Mouse (Mus musculus): ENCODE measurements around the gene Zc2hc1c. TPM values are rescaled to one million over a fixed set of nuclear protein-coding genes. Genes with fewer than 3 reads are reported as not detected.
A peak's percentile ranks its signal among the peaks of the same experiment; 100 is the strongest.

The Zc2hc1c gene
- total and polyA plus RNA-seq, 2 experiments: 0.48 to 0.92 TPM

DNA sequence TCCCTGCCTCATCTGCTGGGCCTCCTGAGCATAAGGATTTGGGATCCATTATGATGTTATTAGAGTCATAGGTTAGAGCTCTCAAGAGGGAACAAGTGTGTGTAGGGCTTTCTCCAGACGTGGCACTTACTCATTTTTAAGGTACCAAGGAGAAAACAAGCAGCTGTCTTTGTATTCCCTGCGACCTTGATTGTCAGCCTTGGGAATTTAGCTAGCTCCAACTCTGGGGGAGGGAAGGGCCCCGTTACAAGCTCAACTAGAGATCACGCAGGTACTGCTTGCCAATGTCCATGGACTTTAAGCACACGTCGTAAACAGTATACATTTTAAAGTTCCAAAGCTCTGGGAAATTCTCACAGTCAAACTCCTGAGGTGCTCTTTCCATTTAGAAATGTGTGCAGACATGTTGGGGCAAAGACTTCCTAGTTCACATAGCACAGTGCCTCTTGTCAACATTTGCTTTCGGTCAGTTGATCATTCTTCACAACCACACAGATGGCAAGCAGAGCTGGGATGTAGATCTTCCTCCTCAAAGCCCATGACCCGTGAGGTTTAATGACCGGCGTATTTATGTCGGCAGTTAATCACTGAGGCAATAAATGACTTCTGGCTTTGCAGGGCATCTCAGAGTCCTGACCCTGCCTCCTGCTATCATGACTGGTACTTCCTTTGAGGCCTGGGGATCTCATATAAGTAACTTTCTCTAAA, 9.9 kb downstream of the Zc2hc1c start:
- Histone ChIP-seq H3K4me3 (ENCODE audit: insufficient read depth, low read depth, low read length) (no peak overlapping the region), H3K79me2 (ENCODE audit: control insufficient read depth, insufficient read depth, low read length) (no peaks in the 10 kb centered on the region), H3K36me3 (ENCODE audit: control insufficient read depth, insufficient read depth, low read length) (peaks cover 22% of the 10 kb centered on the region), H3K27me3 (ENCODE audit: control insufficient read depth, insufficient read depth, low read length) (no peaks in the 10 kb centered on the region), H3K27ac (replicated peaks; ENCODE audit: insufficient read depth, low read depth, low read length) (no peak overlapping the region), H3K4me1 (ENCODE audit: control insufficient read depth, insufficient read depth, low read length) (peaks cover 10% of the 10 kb centered on the region), H3K9ac (ENCODE audit: low read depth, low read length) (no peak overlapping the region)
- TF ChIP-seq CTCF (IDR thresholded peaks at IDR 0.05; ENCODE audit: low read depth, low read length) (no peak), POLR2A (IDR thresholded peaks at IDR 0.05; ENCODE audit: extremely low read depth, insufficient read depth, low read length) (no peak)
- no peak for DNase-seq (ENCODE audit: extremely low read depth, low read depth, low spot score)
- WGBS: 83% methylated on average over 11 of the region's 11 CpGs

DNA sequence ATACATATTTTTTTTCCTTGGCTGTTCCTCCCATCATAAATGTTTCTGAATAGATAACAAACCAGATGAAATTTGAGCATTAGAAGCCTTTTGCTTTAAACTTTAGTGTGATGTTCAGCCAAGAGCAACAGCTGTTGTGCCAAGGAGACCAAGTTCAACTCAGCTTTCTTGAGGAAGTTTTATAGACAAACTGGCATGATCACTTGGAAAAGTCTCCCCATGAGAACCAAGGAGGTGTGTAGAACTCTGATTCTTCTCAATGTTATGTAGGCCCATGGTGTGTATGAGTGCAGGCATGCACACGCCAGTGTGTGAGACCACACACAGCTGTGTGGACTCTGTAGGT, 10.4 kb downstream of the Zc2hc1c start:
- Histone ChIP-seq H3K4me3 (ENCODE audit: insufficient read depth, low read depth, low read length) (no peak overlapping the region), H3K4me1 (ENCODE audit: control insufficient read depth, insufficient read depth, low read length) (peaks cover 10% of the 10 kb centered on the region), H3K79me2 (ENCODE audit: control insufficient read depth, insufficient read depth, low read length) (no peaks in the 10 kb centered on the region), H3K27me3 (ENCODE audit: control insufficient read depth, insufficient read depth, low read length) (no peaks in the 10 kb centered on the region), H3K36me3 (ENCODE audit: control insufficient read depth, insufficient read depth, low read length) (peaks cover 22% of the 10 kb centered on the region), H3K27ac (replicated peaks; ENCODE audit: insufficient read depth, low read depth, low read length) (peak overlapping the region; percentile 55; the same call in 1 of the 2 replicates), H3K9ac (ENCODE audit: low read depth, low read length) (no peak overlapping the region)
- TF ChIP-seq CTCF (IDR thresholded peaks at IDR 0.05; ENCODE audit: low read depth, low read length) (no peak), POLR2A (IDR thresholded peaks at IDR 0.05; ENCODE audit: extremely low read depth, insufficient read depth, low read length) (no peak)
- no peak for DNase-seq (ENCODE audit: extremely low read depth, low read depth, low spot score)
- WGBS: 46% methylated on average over 1 of the region's 1 CpGs

DNA sequence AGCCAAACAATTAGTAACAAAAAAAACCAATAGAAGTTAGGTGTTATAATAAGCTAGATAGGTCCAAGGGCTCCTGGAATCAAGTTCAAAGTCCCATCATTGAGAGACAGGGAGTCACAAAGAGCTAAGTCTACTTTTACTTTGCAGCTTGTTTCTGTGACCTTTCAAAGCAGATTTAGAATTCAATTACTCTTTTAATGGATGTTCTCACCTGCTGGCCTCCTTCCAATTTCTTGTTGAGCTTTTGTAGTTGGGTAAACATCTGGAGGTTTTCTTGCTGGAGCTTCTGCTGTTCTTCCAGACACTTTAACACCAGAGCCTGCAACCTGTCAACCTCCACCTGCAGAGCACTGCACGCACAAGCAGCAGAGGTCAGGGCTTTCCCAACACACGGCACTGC, 14.9 kb downstream of the Zc2hc1c start:
- no peak overlapping the region for H3K4me3 ChIP-seq (ENCODE audit: insufficient read depth, low read depth, low read length)
- DNase-seq (ENCODE audit: extremely low read depth, low read depth, low spot score): peak; percentile 84
- TF ChIP-seq POLR2A (IDR thresholded peaks at IDR 0.05; ENCODE audit: extremely low read depth, insufficient read depth, low read length) (no peak), CTCF (IDR thresholded peaks at IDR 0.05; ENCODE audit: low read depth, low read length) (no peak)

DNA sequence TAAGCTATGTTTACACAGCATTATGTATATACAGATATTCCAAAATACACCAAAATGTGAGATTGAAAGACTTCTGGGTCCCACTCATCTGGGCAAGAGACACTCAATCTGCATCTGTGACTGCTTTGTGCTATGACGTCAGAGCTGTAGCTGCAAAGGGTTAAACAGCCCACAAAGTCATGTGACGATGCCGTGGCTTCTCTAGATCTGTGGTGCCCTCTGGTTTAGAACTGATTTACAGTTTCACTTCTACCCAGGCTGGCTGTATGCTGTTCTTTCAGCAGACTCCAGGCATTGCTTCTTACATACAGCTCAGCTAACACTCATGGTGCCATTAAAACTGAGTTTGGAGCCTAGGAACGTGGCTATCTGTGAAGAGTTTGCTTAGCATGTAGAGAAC, 16.3 kb downstream of the Zc2hc1c start:
- H3K4me3 ChIP-seq (ENCODE audit: insufficient read depth, low read depth, low read length): no peak overlapping the region
- H3K79me2 ChIP-seq (ENCODE audit: control insufficient read depth, insufficient read depth, low read length): no peaks in the 10 kb centered on the region
- peak; percentile 38 for DNase-seq (ENCODE audit: extremely low read depth, low read depth, low spot score)
- H3K27me3 ChIP-seq (ENCODE audit: control insufficient read depth, insufficient read depth, low read length): no peaks in the 10 kb centered on the region
- H3K27ac ChIP-seq (replicated peaks; ENCODE audit: insufficient read depth, low read depth, low read length): no peak overlapping the region
- no peak overlapping the region for H3K9ac ChIP-seq (ENCODE audit: low read depth, low read length)
- peaks cover 44% of the 10 kb centered on the region for H3K36me3 ChIP-seq (ENCODE audit: control insufficient read depth, insufficient read depth, low read length)
- WGBS: 62% methylated on average over 4 of the region's 4 CpGs
- TF ChIP-seq CTCF (IDR thresholded peaks at IDR 0.05; ENCODE audit: low read depth, low read length) (no peak), POLR2A (IDR thresholded peaks at IDR 0.05; ENCODE audit: extremely low read depth, insufficient read depth, low read length) (no peak)
- H3K4me1 ChIP-seq (ENCODE audit: control insufficient read depth, insufficient read depth, low read length): peaks cover 5% of the 10 kb centered on the region

More for the DNA sequence above, 14.9 kb downstream of the Zc2hc1c start:
- H3K9ac ChIP-seq (ENCODE audit: low read depth, low read length): no peak overlapping the region
- WGBS: 25% methylated on average over 2 of the region's 2 CpGs
- no peaks in the 10 kb centered on the region for H3K79me2 ChIP-seq (ENCODE audit: control insufficient read depth, insufficient read depth, low read length)
- peaks cover 37% of the 10 kb centered on the region for H3K36me3 ChIP-seq (ENCODE audit: control insufficient read depth, insufficient read depth, low read length)
- no peaks in the 10 kb centered on the region for H3K27me3 ChIP-seq (ENCODE audit: control insufficient read depth, insufficient read depth, low read length)
- peaks cover 12% of the 10 kb centered on the region for H3K4me1 ChIP-seq (ENCODE audit: control insufficient read depth, insufficient read depth, low read length)
- H3K27ac ChIP-seq (replicated peaks; ENCODE audit: insufficient read depth, low read depth, low read length): peak overlapping the region; percentile 14; the same call in 1 of the 2 replicates

DNA sequence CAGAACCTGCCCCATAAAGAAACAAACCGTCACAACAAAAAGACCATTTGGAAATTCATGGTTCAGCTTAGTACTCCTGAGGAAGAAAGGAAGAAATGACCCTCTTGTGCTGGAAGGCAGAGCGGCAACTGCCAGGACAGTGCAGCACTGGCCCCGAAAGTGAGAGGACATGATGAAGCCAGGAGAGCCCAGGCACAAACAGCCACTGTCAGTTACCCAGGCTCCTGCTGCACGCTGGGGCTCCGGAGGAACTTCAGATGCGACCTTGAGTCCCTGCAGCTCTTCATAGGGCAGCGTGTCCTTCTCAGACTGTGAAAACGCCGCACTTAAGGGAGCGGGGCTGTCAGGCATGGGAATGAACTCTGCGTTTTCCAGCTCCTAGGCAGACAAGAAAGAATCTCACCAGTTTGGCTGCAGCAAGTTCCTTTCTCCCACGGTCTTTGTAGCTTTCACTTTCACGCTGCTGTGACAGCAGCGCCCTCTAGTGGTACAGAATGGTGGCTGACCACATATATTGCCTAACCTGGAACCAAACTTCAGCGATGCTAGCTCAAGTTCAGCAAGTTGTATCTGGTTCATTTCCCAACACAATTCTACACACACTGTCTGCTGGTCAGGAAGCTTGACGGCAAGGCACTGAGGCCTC, 17.0 kb downstream of the Zc2hc1c start:
- Histone ChIP-seq H3K36me3 (ENCODE audit: control insufficient read depth, insufficient read depth, low read length) (peaks cover 47% of the 10 kb centered on the region), H3K27me3 (ENCODE audit: control insufficient read depth, insufficient read depth, low read length) (no peaks in the 10 kb centered on the region), H3K4me1 (ENCODE audit: control insufficient read depth, insufficient read depth, low read length) (peaks cover 3% of the 10 kb centered on the region), H3K27ac (replicated peaks; ENCODE audit: insufficient read depth, low read depth, low read length) (peak overlapping the region; percentile 20), H3K9ac (ENCODE audit: low read depth, low read length) (peak overlapping the region; percentile 50), H3K79me2 (ENCODE audit: control insufficient read depth, insufficient read depth, low read length) (no peaks in the 10 kb centered on the region), H3K4me3 (ENCODE audit: insufficient read depth, low read depth, low read length) (peak overlapping the region; percentile 31)
- no peak for TF ChIP-seq POLR2A (IDR thresholded peaks at IDR 0.05; ENCODE audit: extremely low read depth, insufficient read depth, low read length)
- TF ChIP-seq CTCF (IDR thresholded peaks at IDR 0.05; ENCODE audit: low read depth, low read length): peak; percentile 79
- WGBS: 32% methylated on average over 16 of the region's 16 CpGs
- peak; percentile 74 for DNase-seq (ENCODE audit: extremely low read depth, low read depth, low spot score)

DNA sequence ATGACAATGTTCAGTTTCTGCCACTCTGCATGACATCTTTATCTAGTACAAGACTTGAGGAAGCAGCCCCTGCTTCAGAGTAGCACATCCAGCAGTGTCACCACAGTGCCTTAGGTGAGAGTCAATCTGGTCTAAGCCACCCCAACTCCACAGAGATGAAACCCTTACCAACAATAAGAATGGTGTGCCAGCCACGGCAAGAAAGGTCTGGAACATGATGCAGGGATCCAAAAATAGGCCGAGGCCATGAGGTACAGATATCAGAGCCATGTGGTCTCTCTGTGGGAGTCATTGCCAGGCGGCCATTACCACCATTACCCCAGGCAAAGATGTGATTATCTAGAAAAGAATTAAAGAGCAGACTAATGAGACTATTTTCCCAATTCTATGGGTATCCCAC, 20.3 kb downstream of the Zc2hc1c start:
- Histone ChIP-seq H3K4me1 (ENCODE audit: control insufficient read depth, insufficient read depth, low read length) (peaks cover 3% of the 10 kb centered on the region), H3K79me2 (ENCODE audit: control insufficient read depth, insufficient read depth, low read length) (no peaks in the 10 kb centered on the region), H3K36me3 (ENCODE audit: control insufficient read depth, insufficient read depth, low read length) (peaks cover 55% of the 10 kb centered on the region), H3K9ac (ENCODE audit: low read depth, low read length) (no peak overlapping the region), H3K27ac (replicated peaks; ENCODE audit: insufficient read depth, low read depth, low read length) (no peak overlapping the region), H3K4me3 (ENCODE audit: insufficient read depth, low read depth, low read length) (no peak overlapping the region), H3K27me3 (ENCODE audit: control insufficient read depth, insufficient read depth, low read length) (no peaks in the 10 kb centered on the region)
- DNase-seq (ENCODE audit: extremely low read depth, low read depth, low spot score): no peak
- 82% methylated on average over 3 of the region's 3 CpGs for WGBS
- no peak for TF ChIP-seq POLR2A (IDR thresholded peaks at IDR 0.05; ENCODE audit: extremely low read depth, insufficient read depth, low read length)
- TF ChIP-seq CTCF (IDR thresholded peaks at IDR 0.05; ENCODE audit: low read depth, low read length): no peak
